Mouse (Mus musculus) mature B cell (primary cell): Measurements from ENCODE around the gene Dcaf15.

ENCODE experiments used
- in situ Hi-C: fragments of 300-500 bp; cut with MboI; formaldehyde crosslinking; loops from 2 replicates; pipeline ENCODE4 v1.14.3; 2019

Gene Dcaf15

DNA sequence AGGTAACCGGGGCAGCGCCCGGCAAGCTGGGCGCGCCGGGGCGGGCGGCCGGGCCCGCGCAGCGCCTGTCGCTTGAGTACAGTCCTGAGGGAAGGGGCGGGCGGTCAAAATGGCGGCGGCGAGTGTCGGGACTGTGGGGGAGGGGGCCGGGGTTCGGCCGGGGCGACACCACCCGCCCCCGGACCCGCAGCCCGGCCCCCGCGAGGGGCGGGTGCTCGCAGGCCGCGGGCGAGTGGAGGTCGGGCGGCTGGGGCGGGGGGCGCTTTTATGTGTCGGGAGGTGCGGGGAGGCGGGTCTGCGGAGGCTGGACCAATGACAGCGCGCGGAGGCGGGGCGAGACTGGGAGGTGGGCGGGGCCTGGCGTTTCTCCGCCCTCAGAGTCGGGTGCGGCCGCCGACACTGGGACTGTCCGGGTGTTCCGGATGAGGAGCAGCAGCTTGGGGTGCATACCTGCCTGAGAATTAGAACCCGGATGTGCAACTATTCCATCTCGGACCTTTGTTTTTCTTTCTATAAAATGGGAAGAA, 37.5 kb downstream of the Dcaf15 start:
- in situ Hi-C loops = no loop called here

DNA sequence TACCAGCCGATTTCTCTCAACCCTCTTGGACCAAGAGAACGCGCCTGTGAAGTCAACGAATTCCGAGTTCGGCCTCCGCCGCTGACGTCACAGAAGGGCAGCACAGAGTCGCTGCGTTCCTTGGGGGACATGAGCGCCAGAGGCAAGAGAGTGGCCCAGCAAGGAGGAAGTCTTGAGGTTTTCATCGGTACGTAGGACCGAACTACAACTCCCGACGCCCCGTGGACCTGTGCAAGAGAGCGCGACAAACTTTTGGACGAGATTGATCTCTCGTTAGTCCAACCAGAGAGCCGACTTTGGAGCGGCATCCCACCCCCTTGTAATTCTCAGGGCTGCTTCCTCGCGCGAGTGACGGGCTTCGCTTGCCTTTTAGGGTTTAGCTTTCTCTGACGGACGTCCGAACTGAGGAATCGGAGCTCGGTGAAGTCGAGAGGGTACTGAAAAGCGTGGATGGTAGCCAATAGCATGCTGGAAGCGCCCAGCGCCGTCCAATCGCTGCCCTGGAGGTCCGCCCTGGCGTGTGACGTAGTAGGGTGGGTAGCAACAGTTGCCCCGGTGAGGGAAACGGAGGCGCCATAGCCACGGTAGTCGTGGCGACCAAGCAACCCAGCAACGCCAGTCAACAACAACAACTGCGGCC, 38.2 kb downstream of the Dcaf15 start, which contains the start of gene Rfx1:
Rfx1 (plus strand) TSS at position 544 of the 640 bp plus-strand sequence.
- in situ Hi-C loops = no loop called here

DNA sequence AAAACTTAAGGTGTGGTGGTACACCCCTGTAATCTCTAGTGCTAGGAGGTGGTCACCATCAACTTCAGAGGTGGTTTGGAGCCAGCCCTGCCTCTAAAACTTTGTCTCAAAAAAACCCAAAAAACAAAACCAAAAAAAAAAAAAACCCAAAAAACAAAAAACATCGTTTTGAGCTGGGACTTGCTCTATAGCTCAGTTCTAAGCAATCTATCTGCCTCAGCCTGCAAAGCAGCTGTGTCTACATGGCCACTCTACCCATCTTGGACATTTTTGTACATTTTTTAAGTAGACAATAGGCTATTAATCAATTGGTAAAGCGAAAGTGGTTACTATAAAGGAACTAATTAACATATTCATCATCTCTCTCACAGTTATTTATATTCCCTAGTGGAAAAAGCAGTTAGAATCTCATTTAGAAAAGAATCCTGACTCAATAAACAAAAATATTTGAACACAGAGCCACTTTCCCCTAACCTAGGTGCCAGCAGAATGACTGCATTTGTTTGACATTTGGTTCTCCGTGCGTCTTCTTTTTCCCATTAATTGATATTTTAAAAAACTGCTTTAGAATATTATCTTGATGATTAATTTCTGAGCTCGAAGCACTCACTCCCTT, 39.0 kb downstream of the Dcaf15 start:
- in situ Hi-C loops = no loop called here

DNA sequence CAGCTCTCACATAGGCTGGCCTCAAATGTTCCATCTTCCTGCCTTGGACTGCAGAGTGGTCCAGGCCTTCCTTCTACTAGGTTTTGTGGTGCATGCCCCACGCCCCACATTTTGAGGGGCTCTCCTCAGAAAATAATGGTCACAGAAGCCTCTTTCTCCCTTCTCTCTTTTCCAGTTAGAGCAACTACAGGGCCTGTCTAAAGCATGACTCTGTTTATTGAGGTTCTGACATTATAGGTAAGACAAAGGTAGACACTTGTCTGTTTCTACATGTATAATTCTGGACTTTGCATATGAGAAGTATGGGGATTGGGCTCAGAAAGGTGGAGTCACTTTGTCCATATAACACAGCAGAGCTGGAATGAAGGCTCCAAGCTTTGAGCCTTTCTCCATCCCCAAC, 39.5 kb downstream of the Dcaf15 start, which contains the start of gene Gm10643:
Gm10643 (minus strand) TSS at position 101 of the 400 bp plus-strand sequence.
- in situ Hi-C loops = no loop called here

DNA sequence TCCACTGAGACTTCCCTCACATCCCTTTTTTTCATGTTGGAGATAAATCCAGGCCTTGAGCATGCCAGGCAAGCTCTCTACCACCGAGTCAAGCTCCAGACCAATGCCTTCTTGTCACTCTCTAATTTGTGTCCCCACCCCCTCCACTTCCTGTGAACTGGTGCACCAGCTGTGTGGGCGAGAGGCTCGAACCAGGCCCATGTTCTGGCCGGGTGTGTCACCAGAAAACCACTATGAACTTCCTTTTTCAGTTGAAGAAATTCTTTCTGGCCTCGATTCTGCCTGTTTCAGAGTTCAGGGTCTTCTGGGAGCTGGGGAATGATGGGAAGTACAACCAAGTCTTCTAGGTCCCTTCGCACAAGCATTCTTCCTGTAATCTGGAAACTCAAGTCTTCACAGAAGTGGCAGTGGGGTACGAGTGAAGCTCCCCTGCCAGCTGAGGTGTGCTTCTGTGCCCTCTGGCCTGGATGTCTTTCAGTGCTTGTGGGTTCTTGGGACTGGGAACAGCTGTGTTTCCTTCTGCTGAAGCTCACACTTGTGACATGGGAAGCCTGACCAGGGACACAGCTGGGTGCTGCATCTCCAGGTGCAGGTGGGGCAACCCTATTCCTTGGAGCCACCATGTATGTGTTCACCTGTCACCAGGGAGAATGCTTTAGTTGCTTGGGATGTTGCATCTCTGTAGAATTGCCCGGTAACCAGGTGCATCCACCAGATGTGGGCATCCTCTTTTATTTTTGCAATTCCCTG, 40.5 kb downstream of the Dcaf15 start:
- in situ Hi-C loops = no loop called here

DNA sequence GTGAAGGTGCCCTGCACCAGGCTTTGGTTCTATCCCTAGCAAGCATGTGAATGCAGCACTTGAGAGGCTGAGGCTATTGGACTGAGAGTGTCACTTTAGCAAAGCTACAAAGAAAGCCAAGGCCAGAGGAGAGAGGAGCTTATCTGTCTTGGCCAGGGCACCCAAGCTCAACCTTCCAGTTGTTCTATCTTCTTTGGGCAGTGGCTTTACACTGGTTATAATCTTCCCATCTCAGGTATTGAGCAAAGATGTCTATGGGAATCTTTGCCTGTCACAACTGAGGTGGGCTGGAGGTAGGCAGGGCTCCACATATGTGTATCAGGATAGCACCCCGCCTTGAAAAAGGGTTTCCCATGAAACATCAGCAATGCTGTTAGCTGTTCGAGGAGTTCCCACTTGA, 44.3 kb downstream of the Dcaf15 start:
- in situ Hi-C loops = no loop called here

DNA sequence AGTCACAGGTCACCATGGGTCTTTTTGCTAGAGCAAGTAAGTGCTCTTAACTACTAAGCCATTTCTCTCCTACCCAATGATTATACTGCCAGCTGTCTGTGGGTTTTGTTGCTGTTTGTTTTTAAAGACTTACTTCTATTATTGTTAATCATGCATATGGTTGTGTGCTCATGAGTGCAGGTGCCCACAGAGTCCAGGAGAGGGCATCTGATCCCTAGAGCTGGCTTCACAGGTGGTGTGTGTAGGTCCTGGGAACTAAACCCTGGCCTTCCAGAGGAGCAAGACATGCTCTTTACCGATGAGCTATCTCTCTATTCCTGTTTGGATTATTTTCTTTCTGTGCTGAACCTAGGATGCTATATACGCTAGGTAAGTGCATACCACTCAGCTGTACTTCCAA, 45.3 kb downstream of the Dcaf15 start:
- in situ Hi-C loops = no loop called here

DNA sequence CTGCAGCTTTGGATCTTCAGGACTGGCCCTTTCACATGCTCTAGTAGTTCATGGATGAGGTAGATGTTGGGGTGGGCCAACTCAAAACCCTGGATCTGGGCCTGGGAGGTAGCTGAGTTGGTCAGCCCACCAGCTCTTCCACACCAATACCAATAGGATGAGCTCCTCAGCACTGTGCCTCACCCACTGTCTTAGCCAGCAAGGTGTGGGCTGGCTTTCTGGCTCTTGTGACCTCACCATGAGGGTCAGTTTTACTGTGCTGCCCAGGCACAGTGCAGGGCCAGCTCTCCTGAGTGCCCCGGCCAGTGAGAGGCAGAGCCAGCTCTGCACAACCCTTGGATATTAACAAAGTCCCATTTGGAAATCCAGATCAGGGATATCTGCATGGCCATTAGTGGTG, 46.7 kb downstream of the Dcaf15 start:
- in situ Hi-C loops = no loop called here

DNA sequence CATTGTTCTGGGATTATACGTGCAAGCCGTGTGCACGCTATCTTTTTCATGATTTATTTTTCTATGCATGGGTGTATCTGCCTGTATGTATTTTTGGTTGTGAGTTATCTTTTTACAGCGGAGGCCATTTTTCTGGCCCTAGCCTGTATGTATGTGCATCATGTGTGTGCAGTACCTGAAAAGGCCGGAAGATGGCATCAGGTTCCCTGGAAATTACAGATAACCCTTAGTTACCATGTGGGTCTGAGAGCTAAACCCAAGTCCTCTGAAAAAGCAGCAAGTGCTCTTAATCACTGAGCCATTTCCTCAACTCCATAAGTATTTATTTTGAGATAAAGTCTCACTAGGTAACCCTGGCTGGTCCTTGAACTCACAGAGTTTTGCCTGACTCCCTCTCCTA, 51.3 kb downstream of the Dcaf15 start:
- in situ Hi-C loops = no loop called here

DNA sequence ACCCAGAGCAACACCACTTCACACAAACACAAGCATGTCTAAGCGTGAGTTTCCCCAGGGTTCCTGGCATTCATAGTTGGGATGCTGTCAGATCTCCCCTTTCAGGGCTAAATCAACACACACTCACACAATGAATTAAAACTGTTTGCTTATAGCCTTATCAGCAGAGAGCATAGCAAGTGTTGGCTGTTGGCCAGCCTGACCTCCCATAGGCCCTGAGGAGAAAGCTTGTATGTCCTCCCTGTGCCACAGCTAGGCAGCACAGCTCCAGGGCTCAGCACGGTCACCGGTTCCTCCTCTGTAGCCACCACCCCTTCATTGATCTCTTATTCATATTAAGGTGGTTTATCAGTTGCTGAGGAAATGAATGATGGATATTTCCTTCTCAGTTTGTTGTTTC, 51.8 kb downstream of the Dcaf15 start:
- in situ Hi-C loops = no loop called here

DNA sequence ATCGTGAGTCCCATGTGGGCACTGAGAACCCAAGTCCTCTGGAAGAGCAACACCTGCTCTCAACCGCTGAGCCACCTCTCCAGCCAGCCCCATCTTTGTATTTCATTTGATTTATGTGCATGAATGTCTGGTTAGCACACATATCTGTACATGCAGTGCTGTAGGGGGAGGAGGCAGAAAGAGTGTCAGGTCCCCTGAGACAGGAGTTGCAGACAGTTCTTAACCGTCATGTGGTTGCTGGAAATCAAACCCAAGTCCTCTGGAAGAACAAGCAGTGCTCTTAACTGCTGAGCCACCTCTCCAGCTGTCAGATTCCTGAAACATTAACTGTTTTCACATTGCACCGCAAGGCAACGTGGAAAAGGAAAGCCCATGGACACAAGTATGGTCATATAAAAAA, 56.4 kb downstream of the Dcaf15 start:
- in situ Hi-C loops = no loop called here
